Mouse (Mus musculus) ES-Bruce4 (cell line): Measurements from ENCODE around the gene Srsf12. TPM values are rescaled to one million over a fixed set of nuclear protein-coding genes. Genes with fewer than 3 reads are reported as not detected.

Experiments used
- H3K27ac ChIP-seq: 2 replicates; pipeline ENCODE4 v1.5.1; 2012; ENCODE audit warnings: low read length, inconsistent platforms; ENCODE audit not compliant: insufficient read depth
- H3K27me3 ChIP-seq: 2 replicates; pipeline ENCODE4 v1.6.1; 2012; ENCODE audit warnings: mild to moderate bottlenecking, low read length, inconsistent platforms; ENCODE audit not compliant: control insufficient read depth, poor library complexity, insufficient read depth, severe bottlenecking
- H3K36me3 ChIP-seq: 2 replicates; pipeline ENCODE4 v1.6.1; 2012; ENCODE audit warnings: inconsistent platforms, mild to moderate bottlenecking, low read length, moderate library complexity; ENCODE audit not compliant: control insufficient read depth, poor library complexity, insufficient read depth, severe bottlenecking
- H3K4me1 ChIP-seq: one replicate; pipeline ENCODE4 v1.8.1; 2011; ENCODE audit warnings: low read length; ENCODE audit not compliant: control insufficient read depth, insufficient read depth
- H3K4me3 ChIP-seq: 2 replicates; pipeline ENCODE4 v1.5.1; 2011; ENCODE audit warnings: low read depth, mild to moderate bottlenecking, low read length
- H3K9ac ChIP-seq: 2 replicates; pipeline ENCODE4 v1.6.1; 2012; ENCODE audit warnings: low read depth, mild to moderate bottlenecking, inconsistent platforms; ENCODE audit not compliant: poor library complexity, severe bottlenecking
- H3K9me3 ChIP-seq: replicated peaks from 2 replicates; pipeline ENCODE4 v1.6.1; 2012; ENCODE audit warnings: mild to moderate bottlenecking, low read length, inconsistent platforms; ENCODE audit not compliant: control insufficient read depth, poor library complexity, insufficient read depth, severe bottlenecking
- CTCF ChIP-seq: IDR thresholded peaks from one replicate; pipeline ENCODE4 v1.8.1; 2011; ENCODE audit warnings: low read depth, low read length
- EP300 ChIP-seq: IDR thresholded peaks from 2 replicates; pipeline ENCODE4 v1.6.1; 2011; ENCODE audit warnings: low read depth, low read length; ENCODE audit not compliant: insufficient read depth
- POLR2A ChIP-seq: IDR thresholded peaks from one replicate; pipeline ENCODE4 v1.8.1; 2011; ENCODE audit warnings: low read length; ENCODE audit not compliant: insufficient read depth
- polyA plus RNA-seq: library from polyadenylated mRNA; stranded (reverse); fragments of >200 nt; gene quantifications from 2 replicates; pipeline ENCODE4 v1.2.4, GENCODE M21; 2011; ENCODE audit warnings: low read depth; ENCODE audit not compliant: missing spikeins, insufficient read depth, insufficient read length

Srsf12 gene
- polyA plus RNA-seq, 1 experiment = 6.2 TPM

- TF ChIP-seq CTCF (no peak), POLR2A (peak; percentile 68)
- H3K9ac ChIP-seq = peak overlapping the region; percentile 94
- peak overlapping the region; percentile 94 for H3K4me3 ChIP-seq
- no peaks in the 10 kb centered on the region for H3K27me3 ChIP-seq
- peaks cover 18% of the 10 kb centered on the region for H3K36me3 ChIP-seq
- peak overlapping the region; percentile 51 for H3K27ac ChIP-seq
- no peaks in the 10 kb centered on the region for H3K9me3 ChIP-seq
- H3K4me1 ChIP-seq = peaks cover 4% of the 10 kb centered on the region
Measured at GRCm38 (mm10) chr4:33247479-33248053, 38.8 kb downstream of the Srsf12 start.

GRCm38 (mm10) chr4:33248062-33248889, 39.5 kb downstream of the Srsf12 start:
- H3K4me1 ChIP-seq = peaks cover 4% of the 10 kb centered on the region
- peak overlapping the region; percentile 94 for H3K9ac ChIP-seq
- H3K27me3 ChIP-seq = no peaks in the 10 kb centered on the region
- H3K9me3 ChIP-seq = no peaks in the 10 kb centered on the region
- H3K27ac ChIP-seq = peak overlapping the region; percentile 75
- peaks cover 18% of the 10 kb centered on the region for H3K36me3 ChIP-seq
- peak overlapping the region; percentile 73 for H3K4me3 ChIP-seq
- TF ChIP-seq POLR2A (peak; percentile 19), EP300 (peak; percentile 85), CTCF (no peak)

- Histone ChIP-seq H3K9ac (peak overlapping the region; percentile 38; the same call in 1 of the 2 replicates), H3K9me3 (no peaks in the 10 kb centered on the region), H3K4me1 (peaks cover 4% of the 10 kb centered on the region), H3K27ac (peak overlapping the region; percentile 75), H3K27me3 (no peaks in the 10 kb centered on the region), H3K4me3 (no peak overlapping the region), H3K36me3 (peaks cover 18% of the 10 kb centered on the region)
- TF ChIP-seq EP300 (no peak), POLR2A (no peak), CTCF (no peak)
Measured at GRCm38 (mm10) chr4:33248915-33249314, 40.1 kb downstream of the Srsf12 start.

GRCm38 (mm10) chr4:33249716-33250230, 41.0 kb downstream of the Srsf12 start:
- Histone ChIP-seq H3K27ac (peak overlapping the region; percentile 72; the same call in 1 of the 2 replicates), H3K9me3 (no peaks in the 10 kb centered on the region), H3K9ac (no peak overlapping the region), H3K4me3 (no peak overlapping the region), H3K4me1 (peaks cover 4% of the 10 kb centered on the region), H3K27me3 (no peaks in the 10 kb centered on the region), H3K36me3 (peaks cover 14% of the 10 kb centered on the region)
- TF ChIP-seq EP300 (no peak), CTCF (no peak), POLR2A (no peak)

- Histone ChIP-seq H3K9ac (no peak overlapping the region), H3K4me3 (no peak overlapping the region), H3K36me3 (peaks cover 5% of the 10 kb centered on the region), H3K27me3 (no peaks in the 10 kb centered on the region), H3K27ac (no peak overlapping the region), H3K4me1 (peaks cover 3% of the 10 kb centered on the region), H3K9me3 (no peaks in the 10 kb centered on the region)
- TF ChIP-seq EP300 (no peak), CTCF (no peak), POLR2A (no peak)
Measured at GRCm38 (mm10) chr4:33250867-33251266, 42.1 kb downstream of the Srsf12 start.

GRCm38 (mm10) chr4:33254706-33255105, 45.9 kb downstream of the Srsf12 start:
- no peak for TF ChIP-seq CTCF
- TF ChIP-seq POLR2A = no peak
- TF ChIP-seq EP300 = no peak
- no peak overlapping the region for H3K27ac ChIP-seq
- no peak overlapping the region for H3K4me3 ChIP-seq
- H3K4me1 ChIP-seq = no peaks in the 10 kb centered on the region
- H3K36me3 ChIP-seq = no peaks in the 10 kb centered on the region
- H3K9me3 ChIP-seq = no peaks in the 10 kb centered on the region
- H3K9ac ChIP-seq = no peak overlapping the region
- H3K27me3 ChIP-seq = no peaks in the 10 kb centered on the region
